Mouse (Mus musculus) heart, postnatal 0 days (tissue): Measurements from ENCODE around the gene Il17c.

ENCODE experiments used
- CTCF ChIP-seq: IDR thresholded peaks from 2 replicates; pipeline ENCODE4 v1.5.1; 2016; ENCODE audit warnings: antibody characterized with exemption, control low read depth, low read depth
- EP300 ChIP-seq: IDR thresholded peaks from 2 replicates; pipeline ENCODE4 v1.6.1; 2016; ENCODE audit warnings: antibody characterized with exemption, low read depth

DNA sequence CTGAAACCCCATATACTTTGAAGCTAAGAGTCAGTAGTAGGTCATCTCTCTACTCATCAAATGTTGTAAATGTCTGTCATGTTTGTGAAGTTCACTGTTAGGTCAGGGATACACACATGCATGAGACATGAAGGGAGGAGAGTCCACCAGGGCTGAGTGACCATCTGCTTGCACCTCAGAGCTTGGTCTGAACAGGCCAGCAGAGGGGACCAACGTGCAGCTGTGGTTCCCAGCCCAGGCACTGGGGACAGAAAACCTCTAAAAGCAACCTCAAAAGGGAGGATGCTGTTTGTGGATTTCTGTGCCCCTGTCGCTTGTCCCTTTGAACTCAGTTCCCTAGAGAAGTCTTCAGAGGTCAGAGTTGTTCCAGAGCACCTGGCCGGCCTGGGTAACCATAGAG, 23.4 kb downstream of the Il17c start:
- TF ChIP-seq CTCF (peak; percentile 52), EP300 (no peak)
